12 mouse cellular contexts compared by ENCODE assay signal in the genomic region with DNA sequence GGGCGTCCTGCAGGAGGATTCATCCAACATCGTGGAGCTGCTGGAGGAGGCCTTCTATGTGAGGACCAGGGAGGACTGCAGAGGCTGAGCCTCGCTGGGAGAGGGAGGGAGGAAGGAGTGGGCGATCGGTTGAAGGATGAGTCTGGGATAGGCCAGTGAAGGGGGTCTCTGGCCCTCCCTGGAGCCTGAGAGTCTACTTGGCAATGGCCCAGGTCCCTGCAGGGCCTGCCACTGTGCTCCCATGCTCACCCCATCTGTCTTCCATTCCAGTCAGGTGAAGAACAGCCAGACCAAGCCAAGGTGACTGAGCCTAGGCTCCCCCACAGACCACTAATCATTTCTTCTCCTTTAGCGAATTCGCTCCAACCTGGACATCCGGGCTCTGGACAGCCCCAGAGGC.
DNase-seq lines count a peak whose midpoint lies in the region.
"Had no signal": no experiment of that assay in that cellular context is flagged by ENCODE, and none has a peak within 500 bp of the region (broad histone marks: within the 10 kb centered on the region; RNA-seq: fewer than 3 reads in every experiment).

No protein-coding gene starts in this region.

- peak; percentile 28 for DNase-seq in cerebellum, adult 11 months
- DNase-seq in cerebellum, postnatal 4 days (ENCODE audit: low spot score in 2 of 2) = no peak
- DNase-seq in cerebellum, postnatal 10 days = peak; percentile 69 to 77
- no peak for DNase-seq in cerebellum, adult 9-10 months
- DNase-seq in cerebellum, postnatal 25 days = peak; percentile 54 to 58
- no peak for DNase-seq in cerebellum, adult 9-11 months
- DNase-seq in brain, adult 2 months (ENCODE audit: low read depth, low spot score) = peak; percentile 21
- DNase-seq: adrenal gland, adult 8-10 months; adrenal gland, postnatal 14 days; adrenal gland, postnatal 36 days; B cell, adult 2 months; embryo, embryonic 11 days had no signal

Comparison
In these comparisons a context has a peak if more than half of its experiments do, and no peak if none do; other contexts are left out.
1. DNase-seq: peak in cerebellum, adult 11 months (single experiment), cerebellum, postnatal 10 days (2 of 2), cerebellum, postnatal 25 days (2 of 2) and brain, adult 2 months (single experiment); none in cerebellum, postnatal 4 days (0 of 2), cerebellum, adult 9-10 months (single experiment) and cerebellum, adult 9-11 months (single experiment).